In genomic region chr4:26933988-26934798, GRCm38 (mm10) we compare ENCODE assay signal across 8 mouse cellular contexts.
DNase-seq lines count a peak whose midpoint lies in the region; ATAC-seq and TF ChIP-seq lines count a peak whose summit lies in the region.

No protein-coding gene starts in this region.

- H3K36me3 ChIP-seq in lung, embryonic 14.5 days (ENCODE audit: insufficient read depth): no peaks in the 10 kb centered on the region

- DNase-seq in lung, embryonic 14.5 days: peak; percentile 95
- no peak for DNase-seq in lung, postnatal 4 days
- DNase-seq in cerebellum, adult 2 months: peak; percentile 26 to 73
- DNase-seq in frontal cortex, postnatal 25 days (ENCODE audit: low spot score in 2 of 2): peak; percentile 10 to 36
- DNase-seq in left cerebral cortex, postnatal 25 days (ENCODE audit: low spot score in 2 of 2): peak; percentile 60 to 90
- no peak for DNase-seq in B cell, adult 2 months
- no peak for DNase-seq in thymus, postnatal 14 days
- no peak for DNase-seq in T-cell, adult 2 months (ENCODE audit: low spot score)

- WGBS in lung, embryonic 14.5 days: 39% methylated on average over 10 of the region's 10 CpGs
- WGBS in cerebellum, adult 2 months: 42% methylated on average over 10 of the region's 10 CpGs

- H3K4me2 ChIP-seq in lung, embryonic 14.5 days: no peak overlapping the region

- peak; percentile 98 for ATAC-seq in lung, embryonic 14.5 days (ENCODE audit: insufficient read depth)

- no peaks in the 10 kb centered on the region for H3K4me1 ChIP-seq in lung, embryonic 14.5 days (ENCODE audit: insufficient read depth)
- no peaks in the 10 kb centered on the region for H3K4me1 ChIP-seq in cerebellum, adult 2 months (ENCODE audit: control insufficient read depth, insufficient read depth, low read length)

- H3K4me3 ChIP-seq in lung, embryonic 14.5 days (ENCODE audit: low read depth, low read length): no peak overlapping the region
- no peak overlapping the region for H3K4me3 ChIP-seq in cerebellum, adult 2 months (replicated peaks; ENCODE audit: insufficient read depth, low read depth, low read length)

- TF ChIP-seq CTCF in lung, embryonic 14.5 days (IDR thresholded peaks at IDR 0.05; ENCODE audit: low read depth): no peak
- no peak for TF ChIP-seq CTCF in cerebellum, adult 2 months (IDR thresholded peaks at IDR 0.05; ENCODE audit: borderline replicate concordance, insufficient read depth, low read depth, low read length)

- no peak for TF ChIP-seq POLR2A in cerebellum, adult 2 months (IDR thresholded peaks at IDR 0.05; ENCODE audit: borderline replicate concordance, insufficient read depth, low read length)

- intact Hi-C loops in left cerebral cortex, postnatal 25 days (cut with DNase I): loop anchor here (5.0 kb wide), 1 partner anchor 1878 kb away; the partner anchor contains the start of gene Epha7

- no peak overlapping the region for H3K27ac ChIP-seq in lung, embryonic 14.5 days (ENCODE audit: low read depth)
- no peak overlapping the region for H3K27ac ChIP-seq in cerebellum, adult 2 months (ENCODE audit: insufficient read depth, low read length)

- H3K9me3 ChIP-seq in lung, embryonic 14.5 days (ENCODE audit: low read depth, low read length): no peaks in the 10 kb centered on the region

- H3K27me3 ChIP-seq in lung, embryonic 14.5 days (ENCODE audit: insufficient read depth, low read length): no peaks in the 10 kb centered on the region
- no peaks in the 10 kb centered on the region for H3K27me3 ChIP-seq in cerebellum, adult 2 months (ENCODE audit: control insufficient read depth, insufficient read depth, low read length)

- no peak overlapping the region for H3K9ac ChIP-seq in lung, embryonic 14.5 days

Comparison
In these comparisons a context has a peak if more than half of its experiments do, and no peak if none do; other contexts are left out.
1. DNase-seq: peak in lung, embryonic 14.5 days (single experiment), cerebellum, adult 2 months (2 of 2), frontal cortex, postnatal 25 days (2 of 2) and left cerebral cortex, postnatal 25 days (2 of 2); none in lung, postnatal 4 days (0 of 2), B cell, adult 2 months (0 of 2), thymus, postnatal 14 days (single experiment) and T-cell, adult 2 months (single experiment).